Mouse (Mus musculus): ENCODE data around the gene Tac2. TPM values are rescaled to one million over a fixed set of nuclear protein-coding genes. Genes with fewer than 3 reads are reported as not detected.

The Tac2 gene
- polyA plus RNA-seq, 1 experiment from 2014 or later = 0.41 TPM

GRCm38 (mm10) chr10:127736266-127736665, 12.0 kb downstream of the Tac2 start:
- H3K27ac ChIP-seq = no peak overlapping the region
- H3K9me3 ChIP-seq (ENCODE audit: control insufficient read depth, low read length) = no peaks in the 10 kb centered on the region
- WGBS = 83% methylated on average over 2 of the region's 2 CpGs
- DNase-seq (ENCODE audit: low spot score) (no peak), ATAC-seq (ENCODE audit: low FRiP score) (no peak)
- H3K4me3 ChIP-seq (replicated peaks; ENCODE audit: low read length) = no peak overlapping the region
- H3K36me3 ChIP-seq (replicated peaks; ENCODE audit: control insufficient read depth, insufficient read depth) = peaks cover under 1% of the 10 kb centered on the region; the same call in 1 of the 2 replicates
- no peaks in the 10 kb centered on the region for H3K27me3 ChIP-seq (ENCODE audit: control insufficient read depth, insufficient read depth, low read length)
- H3K4me1 ChIP-seq (replicated peaks; ENCODE audit: control insufficient read depth, insufficient read depth, low read length) = peaks cover 12% of the 10 kb centered on the region
- H3K4me2 ChIP-seq (replicated peaks) = no peak overlapping the region
- no peak overlapping the region for H3K9ac ChIP-seq

- Histone ChIP-seq H3K9me3 (ENCODE audit: control insufficient read depth, low read length) (no peaks in the 10 kb centered on the region), H3K4me1 (replicated peaks; ENCODE audit: control insufficient read depth, insufficient read depth, low read length) (peaks cover 12% of the 10 kb centered on the region), H3K27ac (no peak overlapping the region), H3K4me3 (replicated peaks; ENCODE audit: low read length) (no peak overlapping the region), H3K27me3 (ENCODE audit: control insufficient read depth, insufficient read depth, low read length) (no peaks in the 10 kb centered on the region), H3K4me2 (replicated peaks) (no peak overlapping the region), H3K9ac (no peak overlapping the region), H3K36me3 (replicated peaks; ENCODE audit: control insufficient read depth, insufficient read depth) (peaks cover 7% of the 10 kb centered on the region)
- ATAC-seq (ENCODE audit: low FRiP score) = no peak
- WGBS = 80% methylated on average over 4 of the region's 4 CpGs
- no peak for DNase-seq (ENCODE audit: low spot score)
These were observed 12.6 kb downstream of the Tac2 start for GRCm38 (mm10) chr10:127736916-127737315.

- H3K4me1 ChIP-seq (replicated peaks; ENCODE audit: control insufficient read depth, insufficient read depth, low read length) = peaks cover 12% of the 10 kb centered on the region
- no peaks in the 10 kb centered on the region for H3K9me3 ChIP-seq (ENCODE audit: control insufficient read depth, low read length)
- ATAC-seq (ENCODE audit: low FRiP score) = no peak
- no peaks in the 10 kb centered on the region for H3K27me3 ChIP-seq (ENCODE audit: control insufficient read depth, insufficient read depth, low read length)
- no peak overlapping the region for H3K4me3 ChIP-seq (replicated peaks; ENCODE audit: low read length)
- H3K4me2 ChIP-seq (replicated peaks) = no peak overlapping the region
- no peak overlapping the region for H3K27ac ChIP-seq
- DNase-seq (ENCODE audit: low spot score) = no peak
- WGBS = 21% methylated on average over 2 of the region's 2 CpGs
- peaks cover 14% of the 10 kb centered on the region for H3K36me3 ChIP-seq (replicated peaks; ENCODE audit: control insufficient read depth, insufficient read depth)
- H3K9ac ChIP-seq = no peak overlapping the region
These were observed 13.3 kb downstream of the Tac2 start for GRCm38 (mm10) chr10:127737552-127737951.

- Histone ChIP-seq H3K4me3 (replicated peaks; ENCODE audit: low read length) (peak overlapping the region; percentile 89), H3K9ac (0 out of 2 replicates have a peak overlapping the region, but pooled peaks have one; percentile 97), H3K9me3 (ENCODE audit: control insufficient read depth, low read length) (no peaks in the 10 kb centered on the region), H3K36me3 (replicated peaks; ENCODE audit: control insufficient read depth, insufficient read depth) (peaks cover 21% of the 10 kb centered on the region), H3K27me3 (ENCODE audit: control insufficient read depth, insufficient read depth, low read length) (no peaks in the 10 kb centered on the region), H3K4me1 (replicated peaks; ENCODE audit: control insufficient read depth, insufficient read depth, low read length) (peaks cover 12% of the 10 kb centered on the region), H3K4me2 (replicated peaks) (peak overlapping the region; percentile 69), H3K27ac (no peak overlapping the region)
- WGBS = 53% methylated on average over 13 of the region's 13 CpGs
- DNase-seq (ENCODE audit: low spot score) (no peak), ATAC-seq (ENCODE audit: low FRiP score) (no peak)
These were observed 14.0 kb downstream of the Tac2 start for GRCm38 (mm10) chr10:127738151-127738882.

- peak within 1 kb of the TSS; percentile 69 for H3K4me2 ChIP-seq (replicated peaks)
- peak; percentile 88 for ATAC-seq (ENCODE audit: low FRiP score)
- peaks cover 30% of the 10 kb centered on the region for H3K36me3 ChIP-seq (replicated peaks; ENCODE audit: control insufficient read depth, insufficient read depth)
- DNase-seq (ENCODE audit: low spot score) = peak; percentile 72
- H3K27me3 ChIP-seq (ENCODE audit: control insufficient read depth, insufficient read depth, low read length) = no peaks in the 10 kb centered on the region
- H3K27ac ChIP-seq = peak within 1 kb of the TSS; percentile 73
- H3K9ac ChIP-seq = peak within 1 kb of the TSS; percentile 97
- no peaks in the 10 kb centered on the region for H3K9me3 ChIP-seq (ENCODE audit: control insufficient read depth, low read length)
- H3K4me1 ChIP-seq (replicated peaks; ENCODE audit: control insufficient read depth, insufficient read depth, low read length) = peaks cover 12% of the 10 kb centered on the region
- peak within 1 kb of the TSS; percentile 89 for H3K4me3 ChIP-seq (replicated peaks; ENCODE audit: low read length)
- 1% methylated on average over 29 of the region's 61 CpGs for WGBS
These were observed 14.9 kb downstream of the Tac2 start, which contains the start of gene Zbtb39 for GRCm38 (mm10) chr10:127739083-127739660. Zbtb39 (plus strand) TSS chr10:127739538.

GRCm38 (mm10) chr10:127739661-127740161, 15.4 kb downstream of the Tac2 start:
- Histone ChIP-seq H3K9me3 (ENCODE audit: control insufficient read depth, low read length) (no peaks in the 10 kb centered on the region), H3K9ac (peak overlapping the region; percentile 97), H3K27ac (peak overlapping the region; percentile 73), H3K4me1 (replicated peaks; ENCODE audit: control insufficient read depth, insufficient read depth, low read length) (peaks cover 12% of the 10 kb centered on the region), H3K4me2 (replicated peaks) (peak overlapping the region; percentile 69), H3K27me3 (ENCODE audit: control insufficient read depth, insufficient read depth, low read length) (no peaks in the 10 kb centered on the region), H3K36me3 (replicated peaks; ENCODE audit: control insufficient read depth, insufficient read depth) (peaks cover 35% of the 10 kb centered on the region), H3K4me3 (replicated peaks; ENCODE audit: low read length) (peak overlapping the region; percentile 89)
- WGBS = under 1% methylated on average over 51 of the region's 55 CpGs
- peak; percentile 74 for ATAC-seq (ENCODE audit: low FRiP score)
- no peak for DNase-seq (ENCODE audit: low spot score)

- Histone ChIP-seq H3K36me3 (replicated peaks; ENCODE audit: control insufficient read depth, insufficient read depth) (peaks cover 68% of the 10 kb centered on the region), H3K9ac (no peak overlapping the region), H3K9me3 (ENCODE audit: control insufficient read depth, low read length) (no peaks in the 10 kb centered on the region), H3K4me1 (replicated peaks; ENCODE audit: control insufficient read depth, insufficient read depth, low read length) (peaks cover 20% of the 10 kb centered on the region), H3K4me2 (replicated peaks) (no peak overlapping the region), H3K4me3 (replicated peaks; ENCODE audit: low read length) (no peak overlapping the region), H3K27me3 (ENCODE audit: control insufficient read depth, insufficient read depth, low read length) (no peaks in the 10 kb centered on the region), H3K27ac (no peak overlapping the region)
- DNase-seq (ENCODE audit: low spot score) = no peak
- no peak for ATAC-seq (ENCODE audit: low FRiP score)
- WGBS = 68% methylated on average over 5 of the region's 5 CpGs
These were observed 20.4 kb downstream of the Tac2 start for GRCm38 (mm10) chr10:127744661-127745060.

GRCm38 (mm10) chr10:127745886-127746285, 21.6 kb downstream of the Tac2 start:
- no peak for DNase-seq (ENCODE audit: low spot score)
- Histone ChIP-seq H3K4me2 (replicated peaks) (no peak overlapping the region), H3K4me1 (replicated peaks; ENCODE audit: control insufficient read depth, insufficient read depth, low read length) (peaks cover 10% of the 10 kb centered on the region), H3K9ac (no peak overlapping the region), H3K36me3 (replicated peaks; ENCODE audit: control insufficient read depth, insufficient read depth) (peaks cover 68% of the 10 kb centered on the region), H3K4me3 (replicated peaks; ENCODE audit: low read length) (no peak overlapping the region), H3K9me3 (ENCODE audit: control insufficient read depth, low read length) (no peaks in the 10 kb centered on the region), H3K27me3 (ENCODE audit: control insufficient read depth, insufficient read depth, low read length) (no peaks in the 10 kb centered on the region), H3K27ac (no peak overlapping the region)
- WGBS = 90% methylated on average over 5 of the region's 5 CpGs
- no peak for ATAC-seq (ENCODE audit: low FRiP score)

GRCm38 (mm10) chr10:127747254-127747653, 23.0 kb downstream of the Tac2 start:
- ATAC-seq (ENCODE audit: low FRiP score) (no peak), DNase-seq (ENCODE audit: low spot score) (no peak)
- Histone ChIP-seq H3K4me2 (replicated peaks) (no peak overlapping the region), H3K36me3 (replicated peaks; ENCODE audit: control insufficient read depth, insufficient read depth) (peaks cover 57% of the 10 kb centered on the region), H3K9me3 (ENCODE audit: control insufficient read depth, low read length) (no peaks in the 10 kb centered on the region), H3K4me3 (replicated peaks; ENCODE audit: low read length) (no peak overlapping the region), H3K4me1 (replicated peaks; ENCODE audit: control insufficient read depth, insufficient read depth, low read length) (0 out of 2 replicates have a peak, but pooled peaks cover 8% of the 10 kb centered on the region), H3K27me3 (ENCODE audit: control insufficient read depth, insufficient read depth, low read length) (no peaks in the 10 kb centered on the region), H3K27ac (no peak overlapping the region), H3K9ac (no peak overlapping the region)
- 93% methylated on average over 8 of the region's 8 CpGs for WGBS

Data from hindbrain, embryonic 14.5 days (tissue).